Mouse (Mus musculus) embryonic fibroblast, embryonic 13.5 days (primary cell): ENCODE results near the gene Strip2.

Source experiments
- CTCF ChIP-seq: IDR thresholded peaks from 2 replicates; pipeline ENCODE4 v1.5.1; 2011; ENCODE audit warnings: mild to moderate bottlenecking, control low read depth, low read length, moderate library complexity, borderline replicate concordance; ENCODE audit not compliant: insufficient read depth
- POLR2A ChIP-seq: IDR thresholded peaks from 2 replicates; pipeline ENCODE4 v1.6.1; 2011; ENCODE audit warnings: low read depth, mild to moderate bottlenecking, control low read depth, low read length, moderate library complexity

GRCm38 (mm10) chr6:29985504-29985903 lies 68.7 kb downstream of the Strip2 start:
- TF ChIP-seq CTCF, result no peak
- TF ChIP-seq POLR2A, result no peak
